Mouse (Mus musculus): ENCODE data around the gene Lims1. TPM values are rescaled to one million over a fixed set of nuclear protein-coding genes. Genes with fewer than 3 reads are reported as not detected.

Gene Lims1
- polyA plus RNA-seq, 1 experiment from 2014 or later, result 78.0 TPM

- Histone ChIP-seq H3K4me1 (no peaks in the 10 kb centered on the region), H3K9me3 (no peaks in the 10 kb centered on the region), H3K27me3 (replicated peaks) (no peaks in the 10 kb centered on the region), H3K36me3 (no peaks in the 10 kb centered on the region), H3K4me2 (replicated peaks) (no peak overlapping the region), H3K9ac (no peak overlapping the region), H3K27ac (no peak overlapping the region), H3K4me3 (no peak overlapping the region)
- WGBS, result 92% methylated on average over 4 of the region's 4 CpGs
- ATAC-seq (ENCODE audit: low FRiP score, low read depth), result no peak
Observed at GRCm38 (mm10) chr10:58392435-58392834, 69.2 kb downstream of the Lims1 start.

- H3K4me1 ChIP-seq, result no peaks in the 10 kb centered on the region
- H3K9ac ChIP-seq, result no peak overlapping the region
- 90% methylated on average over 7 of the region's 7 CpGs for WGBS
- no peaks in the 10 kb centered on the region for H3K36me3 ChIP-seq
- no peak overlapping the region for H3K4me2 ChIP-seq (replicated peaks)
- H3K27ac ChIP-seq, result no peak overlapping the region
- H3K4me3 ChIP-seq, result no peak overlapping the region
- no peaks in the 10 kb centered on the region for H3K9me3 ChIP-seq
- ATAC-seq (ENCODE audit: low FRiP score, low read depth), result no peak
- no peaks in the 10 kb centered on the region for H3K27me3 ChIP-seq (replicated peaks)
Observed at GRCm38 (mm10) chr10:58393026-58394014, 70.1 kb downstream of the Lims1 start.

DNA sequence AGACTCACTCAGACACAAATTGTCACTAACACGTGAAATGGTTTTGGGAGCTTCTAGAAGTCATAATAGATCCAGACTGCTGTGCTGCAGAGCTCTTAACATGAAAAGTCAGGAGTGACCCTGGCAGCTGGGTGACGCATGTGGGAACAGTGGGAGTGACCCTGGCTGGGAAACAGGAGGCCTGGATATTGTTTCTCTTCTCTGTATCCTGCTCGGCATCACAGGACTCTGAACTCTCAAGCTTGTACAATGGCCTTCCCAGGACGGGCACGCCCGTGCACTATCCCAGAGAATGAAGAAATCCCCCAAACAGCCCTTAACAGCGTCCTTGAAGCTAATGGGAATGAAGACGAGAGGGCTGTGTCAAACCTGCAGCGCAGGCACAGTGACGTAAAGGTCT, 70.9 kb downstream of the Lims1 start:
- H3K4me1 ChIP-seq, result no peaks in the 10 kb centered on the region
- H3K9me3 ChIP-seq, result no peaks in the 10 kb centered on the region
- H3K27ac ChIP-seq, result no peak overlapping the region
- no peak overlapping the region for H3K4me3 ChIP-seq
- H3K9ac ChIP-seq, result no peak overlapping the region
- peaks cover 3% of the 10 kb centered on the region; the same call in 1 of the 2 replicates for H3K36me3 ChIP-seq
- H3K4me2 ChIP-seq (replicated peaks), result no peak overlapping the region
- no peak for ATAC-seq (ENCODE audit: low FRiP score, low read depth)
- 79% methylated on average over 10 of the region's 10 CpGs for WGBS
- H3K27me3 ChIP-seq (replicated peaks), result no peaks in the 10 kb centered on the region

GRCm38 (mm10) chr10:58395315-58395714, 72.0 kb downstream of the Lims1 start:
- WGBS, result 94% methylated on average over 4 of the region's 4 CpGs
- no peak overlapping the region for H3K27ac ChIP-seq
- no peaks in the 10 kb centered on the region for H3K27me3 ChIP-seq (replicated peaks)
- no peak overlapping the region for H3K9ac ChIP-seq
- no peaks in the 10 kb centered on the region for H3K9me3 ChIP-seq
- H3K36me3 ChIP-seq, result peaks cover 6% of the 10 kb centered on the region; the same call in 1 of the 2 replicates
- H3K4me2 ChIP-seq (replicated peaks), result no peak overlapping the region
- H3K4me1 ChIP-seq, result no peaks in the 10 kb centered on the region
- no peak overlapping the region for H3K4me3 ChIP-seq
- ATAC-seq (ENCODE audit: low FRiP score, low read depth), result no peak

DNA sequence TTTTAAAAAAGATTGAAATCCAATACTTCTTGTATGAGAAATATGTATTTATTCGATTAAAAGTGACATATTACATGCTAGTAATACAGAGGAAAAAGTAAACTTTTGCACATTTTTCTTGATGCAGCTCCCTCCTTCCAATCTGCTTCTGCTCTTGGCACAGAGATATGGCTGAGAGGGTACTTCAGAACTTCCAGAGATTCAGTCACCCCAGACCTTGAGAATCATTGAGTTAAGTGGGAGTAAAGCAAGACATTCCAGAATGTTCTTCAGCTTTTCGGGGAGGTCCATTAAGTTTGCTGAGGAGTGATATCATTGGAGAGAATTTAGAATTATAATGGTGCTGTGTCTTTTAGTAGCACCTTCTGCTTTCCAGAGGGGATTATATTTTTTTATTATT, 72.5 kb downstream of the Lims1 start:
- H3K27ac ChIP-seq, result no peak overlapping the region
- H3K9me3 ChIP-seq, result no peaks in the 10 kb centered on the region
- no peaks in the 10 kb centered on the region for H3K4me1 ChIP-seq
- no peak for ATAC-seq (ENCODE audit: low FRiP score, low read depth)
- no peaks in the 10 kb centered on the region for H3K27me3 ChIP-seq (replicated peaks)
- H3K4me2 ChIP-seq (replicated peaks), result no peak overlapping the region
- H3K4me3 ChIP-seq, result no peak overlapping the region
- no peak overlapping the region for H3K9ac ChIP-seq
- 93% methylated on average over 2 of the region's 2 CpGs for WGBS
- peaks cover 6% of the 10 kb centered on the region; the same call in 1 of the 2 replicates for H3K36me3 ChIP-seq

DNA sequence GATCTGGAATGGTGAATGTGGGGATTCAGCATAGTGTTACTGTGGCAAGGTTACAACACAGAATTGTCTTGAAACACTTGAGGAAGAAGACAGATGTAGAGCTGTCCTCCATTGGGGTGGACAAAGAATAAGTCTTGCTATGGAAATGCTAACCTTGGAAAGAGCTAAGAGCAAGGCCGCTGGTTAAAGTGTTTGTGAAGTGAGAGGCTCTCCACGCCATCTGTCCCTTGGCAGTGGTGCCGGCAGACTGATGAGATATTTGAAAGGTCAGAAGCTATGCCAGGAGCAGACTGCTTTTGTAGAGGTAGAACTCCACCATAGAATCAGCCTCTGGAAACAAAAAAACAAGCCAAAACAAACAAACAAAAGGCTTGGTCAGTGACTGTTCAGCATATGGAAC, 73.3 kb downstream of the Lims1 start:
- ATAC-seq (ENCODE audit: low FRiP score, low read depth), result no peak
- Histone ChIP-seq H3K27me3 (replicated peaks) (no peaks in the 10 kb centered on the region), H3K9ac (no peak overlapping the region), H3K36me3 (peaks cover 10% of the 10 kb centered on the region; the same call in 1 of the 2 replicates), H3K9me3 (no peaks in the 10 kb centered on the region), H3K27ac (no peak overlapping the region), H3K4me3 (no peak overlapping the region), H3K4me2 (replicated peaks) (no peak overlapping the region), H3K4me1 (no peaks in the 10 kb centered on the region)
- WGBS, result 82% methylated on average over 3 of the region's 3 CpGs

DNA sequence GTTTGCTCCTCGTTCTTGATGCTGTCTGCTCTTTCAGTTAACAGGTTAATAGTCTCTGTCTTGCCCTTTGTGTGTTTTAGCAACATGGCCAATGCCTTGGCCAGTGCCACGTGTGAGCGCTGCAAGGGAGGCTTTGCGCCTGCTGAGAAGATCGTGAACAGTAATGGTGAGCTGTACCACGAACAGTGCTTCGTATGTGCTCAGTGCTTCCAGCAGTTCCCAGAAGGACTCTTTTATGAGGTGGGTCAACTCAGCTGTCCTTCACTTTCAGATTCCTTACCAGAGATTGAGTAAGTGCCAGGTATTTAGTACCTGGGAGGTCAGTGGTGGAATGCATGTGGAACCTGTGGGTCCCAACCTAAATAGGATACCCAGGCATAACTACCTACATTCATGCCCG, 75.7 kb downstream of the Lims1 start:
- no peak overlapping the region for H3K27ac ChIP-seq
- H3K4me2 ChIP-seq (replicated peaks), result no peak overlapping the region
- WGBS, result 92% methylated on average over 8 of the region's 8 CpGs
- no peak overlapping the region for H3K9ac ChIP-seq
- H3K9me3 ChIP-seq, result no peaks in the 10 kb centered on the region
- no peak overlapping the region for H3K4me3 ChIP-seq
- no peak for ATAC-seq (ENCODE audit: low FRiP score, low read depth)
- H3K36me3 ChIP-seq, result peaks cover 10% of the 10 kb centered on the region; the same call in 1 of the 2 replicates
- no peaks in the 10 kb centered on the region for H3K27me3 ChIP-seq (replicated peaks)
- no peaks in the 10 kb centered on the region for H3K4me1 ChIP-seq

DNA sequence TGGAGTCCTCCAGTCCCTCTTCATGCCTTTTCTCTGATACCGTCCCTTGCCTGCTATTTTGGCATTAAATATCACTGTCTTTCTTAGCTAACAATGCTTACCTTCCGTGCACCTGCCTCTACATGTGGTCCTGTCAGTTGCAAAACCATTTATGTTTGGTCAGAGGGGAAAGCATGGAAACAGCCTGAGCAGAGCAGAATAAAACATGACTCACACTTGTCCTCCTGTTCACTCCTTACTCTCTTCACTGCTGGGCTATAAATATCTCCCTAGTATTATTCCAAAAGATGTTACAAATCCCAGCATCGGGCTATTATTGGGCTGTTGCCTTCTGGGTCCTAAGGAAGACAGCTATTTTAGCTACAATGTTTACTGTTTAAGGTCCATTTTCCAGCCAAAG, 78.6 kb downstream of the Lims1 start:
- H3K9ac ChIP-seq, result no peak overlapping the region
- no peaks in the 10 kb centered on the region for H3K27me3 ChIP-seq (replicated peaks)
- H3K9me3 ChIP-seq, result no peaks in the 10 kb centered on the region
- H3K27ac ChIP-seq, result no peak overlapping the region
- peaks cover 17% of the 10 kb centered on the region; the same call in 1 of the 2 replicates for H3K36me3 ChIP-seq
- ATAC-seq (ENCODE audit: low FRiP score, low read depth), result no peak
- H3K4me2 ChIP-seq (replicated peaks), result no peak overlapping the region
- no peaks in the 10 kb centered on the region for H3K4me1 ChIP-seq
- WGBS, result 86% methylated on average over 3 of the region's 3 CpGs
- H3K4me3 ChIP-seq, result no peak overlapping the region

GRCm38 (mm10) chr10:58404639-58405038, 81.4 kb downstream of the Lims1 start:
- Histone ChIP-seq H3K9ac (no peak overlapping the region), H3K27me3 (replicated peaks) (no peaks in the 10 kb centered on the region), H3K4me3 (no peak overlapping the region), H3K9me3 (no peaks in the 10 kb centered on the region), H3K36me3 (peaks cover 27% of the 10 kb centered on the region), H3K4me2 (replicated peaks) (no peak overlapping the region), H3K4me1 (no peaks in the 10 kb centered on the region), H3K27ac (no peak overlapping the region)
- WGBS, result 92% methylated on average over 6 of the region's 6 CpGs
- no peak for ATAC-seq (ENCODE audit: low FRiP score, low read depth)

GRCm38 (mm10) chr10:58405285-58405948, 82.2 kb downstream of the Lims1 start:
- Histone ChIP-seq H3K36me3 (peaks cover 33% of the 10 kb centered on the region), H3K27ac (no peak overlapping the region), H3K27me3 (replicated peaks) (no peaks in the 10 kb centered on the region), H3K4me2 (replicated peaks) (no peak overlapping the region), H3K9me3 (no peaks in the 10 kb centered on the region), H3K4me3 (no peak overlapping the region), H3K9ac (no peak overlapping the region), H3K4me1 (no peaks in the 10 kb centered on the region)
- no peak for ATAC-seq (ENCODE audit: low FRiP score, low read depth)
- WGBS, result 92% methylated on average over 4 of the region's 4 CpGs

DNA sequence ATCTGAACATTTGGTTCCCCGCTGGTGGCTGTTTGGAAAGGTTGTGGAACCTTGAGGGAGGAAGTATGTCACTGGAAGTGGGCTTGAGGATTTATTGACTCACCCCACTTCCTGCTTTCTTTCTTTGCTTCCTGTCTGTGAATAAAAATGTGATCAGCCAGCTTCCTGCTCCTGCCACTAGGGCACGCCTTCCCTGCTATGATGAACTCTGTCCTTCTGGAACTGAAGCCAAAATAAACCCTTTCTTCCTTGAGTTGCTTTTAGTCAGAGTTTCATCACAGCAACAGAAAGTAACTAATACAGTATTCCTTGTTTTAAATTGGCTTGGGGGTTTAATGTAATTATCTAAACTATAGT, 82.7 kb downstream of the Lims1 start:
- Histone ChIP-seq H3K4me2 (replicated peaks) (no peak overlapping the region), H3K4me3 (no peak overlapping the region), H3K9me3 (no peaks in the 10 kb centered on the region), H3K27me3 (replicated peaks) (no peaks in the 10 kb centered on the region), H3K36me3 (peaks cover 33% of the 10 kb centered on the region), H3K9ac (no peak overlapping the region), H3K27ac (no peak overlapping the region), H3K4me1 (no peaks in the 10 kb centered on the region)
- ATAC-seq (ENCODE audit: low FRiP score, low read depth), result no peak
- WGBS, result 87% methylated on average over 2 of the region's 2 CpGs

DNA sequence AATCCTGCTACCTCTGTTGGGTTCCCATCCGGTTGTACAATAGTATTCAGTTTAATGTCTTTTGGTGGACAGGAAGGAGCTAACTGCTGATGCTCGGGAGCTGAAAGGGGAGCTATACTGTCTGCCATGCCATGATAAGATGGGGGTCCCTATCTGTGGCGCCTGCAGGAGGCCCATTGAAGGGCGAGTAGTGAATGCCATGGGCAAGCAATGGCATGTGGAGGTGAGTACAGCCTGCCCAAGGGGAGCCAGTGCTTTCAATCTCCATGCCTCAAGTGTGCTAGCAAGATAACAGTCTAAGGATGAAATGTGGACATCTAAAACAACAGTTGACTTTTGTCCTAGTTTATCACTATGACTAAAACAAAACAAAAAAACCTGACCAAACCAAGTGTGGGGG, 89.1 kb downstream of the Lims1 start:
- H3K4me2 ChIP-seq (replicated peaks), result no peak overlapping the region
- WGBS, result 93% methylated on average over 4 of the region's 4 CpGs
- no peak for ATAC-seq (ENCODE audit: low FRiP score, low read depth)

More for the DNA sequence above, 89.1 kb downstream of the Lims1 start:
- Histone ChIP-seq H3K36me3 (peaks cover 62% of the 10 kb centered on the region), H3K9me3 (no peaks in the 10 kb centered on the region), H3K4me3 (no peak overlapping the region), H3K4me1 (no peaks in the 10 kb centered on the region), H3K27ac (no peak overlapping the region), H3K27me3 (replicated peaks) (no peaks in the 10 kb centered on the region), H3K9ac (no peak overlapping the region)

Data from neural tube, embryonic 12.5 days (tissue).